Mouse (Mus musculus): ENCODE results near the gene Rapgef2. TPM values are rescaled to one million over a fixed set of nuclear protein-coding genes. Genes with fewer than 3 reads are reported as not detected.

Rapgef2 gene
- polyA plus RNA-seq, 1 experiment from 2014 or later = 10.7 TPM

DNA sequence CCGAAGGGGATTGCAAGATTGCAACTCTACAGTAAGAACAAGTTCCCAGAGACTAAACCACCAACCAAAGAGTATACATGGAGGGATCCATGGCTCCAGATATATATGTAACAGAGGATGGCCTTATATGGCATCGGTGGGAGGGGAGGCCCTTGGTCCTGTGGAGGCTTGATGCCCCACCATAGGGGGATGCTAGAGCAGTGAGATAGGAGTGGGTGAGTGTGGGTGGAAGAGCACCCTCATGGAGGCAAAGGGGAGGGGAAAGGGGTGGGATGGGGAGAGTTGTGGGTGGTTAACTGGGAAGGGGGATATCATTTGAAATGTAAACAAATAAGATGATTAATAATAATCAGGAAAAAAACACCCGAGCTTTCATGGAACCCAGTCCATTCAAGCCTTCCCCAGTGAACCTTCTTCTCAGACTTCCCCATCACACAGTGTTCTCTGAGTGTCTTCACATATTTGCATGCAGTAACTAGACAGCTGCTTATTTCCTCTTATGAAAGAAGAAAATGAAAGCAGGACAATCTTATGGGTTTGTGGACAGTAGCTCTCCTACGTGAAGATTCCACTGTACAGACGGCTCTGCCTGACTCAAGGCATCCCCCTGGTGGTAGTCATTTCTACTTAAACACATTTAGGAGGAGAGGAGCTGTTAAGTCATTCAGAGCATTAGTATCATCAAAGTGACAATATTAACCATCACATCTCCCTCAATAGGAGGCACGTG is 89.4 kb downstream of the Rapgef2 start:
- Histone ChIP-seq H3K4me2 (replicated peaks; ENCODE audit: low read depth, low read length) (no peak overlapping the region), H3K27me3 (ENCODE audit: control insufficient read depth, insufficient read depth, low read length) (no peaks in the 10 kb centered on the region), H3K9me3 (ENCODE audit: control insufficient read depth, low read depth, low read length) (no peaks in the 10 kb centered on the region), H3K4me3 (ENCODE audit: low read depth, low read length) (no peak overlapping the region), H3K36me3 (ENCODE audit: control insufficient read depth, insufficient read depth, low read length) (no peaks in the 10 kb centered on the region), H3K4me1 (ENCODE audit: control insufficient read depth, insufficient read depth, low read length) (no peaks in the 10 kb centered on the region), H3K9ac (replicated peaks; ENCODE audit: low read depth, low read length) (no peak overlapping the region), H3K27ac (ENCODE audit: low read length) (no peak overlapping the region)
- ATAC-seq (ENCODE audit: insufficient number of reproducible peaks, insufficient read depth, low FRiP score, low read depth) = peak; percentile 57; the same call in 1 of the 2 replicates
- WGBS = 44% methylated on average over 6 of the region's 6 CpGs

- no peak overlapping the region for H3K27ac ChIP-seq (ENCODE audit: low read length)
These were observed 91.0 kb downstream of the Rapgef2 start for GRCm38 (mm10) chr3:79195280-79195679.

GRCm38 (mm10) chr3:79194111-79194793 is 92.1 kb downstream of the Rapgef2 start:
- no peak for ATAC-seq (ENCODE audit: insufficient number of reproducible peaks, insufficient read depth, low FRiP score, low read depth)
- Histone ChIP-seq H3K27me3 (ENCODE audit: control insufficient read depth, insufficient read depth, low read length) (no peaks in the 10 kb centered on the region), H3K4me1 (ENCODE audit: control insufficient read depth, insufficient read depth, low read length) (no peaks in the 10 kb centered on the region), H3K27ac (ENCODE audit: low read length) (no peak overlapping the region; the same call in 1 of the 2 replicates), H3K4me3 (ENCODE audit: low read depth, low read length) (no peak overlapping the region), H3K9ac (replicated peaks; ENCODE audit: low read depth, low read length) (no peak overlapping the region), H3K36me3 (ENCODE audit: control insufficient read depth, insufficient read depth, low read length) (no peaks in the 10 kb centered on the region), H3K9me3 (ENCODE audit: control insufficient read depth, low read depth, low read length) (no peaks in the 10 kb centered on the region), H3K4me2 (replicated peaks; ENCODE audit: low read depth, low read length) (no peak overlapping the region)
- 77% methylated on average over 8 of the region's 8 CpGs for WGBS

More at GRCm38 (mm10) chr3:79195280-79195679, 91.0 kb downstream of the Rapgef2 start:
- WGBS = 75% methylated on average over 9 of the region's 9 CpGs
- ATAC-seq (ENCODE audit: insufficient number of reproducible peaks, insufficient read depth, low FRiP score, low read depth) = no peak
- Histone ChIP-seq H3K36me3 (ENCODE audit: control insufficient read depth, insufficient read depth, low read length) (no peaks in the 10 kb centered on the region), H3K27me3 (ENCODE audit: control insufficient read depth, insufficient read depth, low read length) (no peaks in the 10 kb centered on the region), H3K4me3 (ENCODE audit: low read depth, low read length) (no peak overlapping the region), H3K4me2 (replicated peaks; ENCODE audit: low read depth, low read length) (no peak overlapping the region), H3K4me1 (ENCODE audit: control insufficient read depth, insufficient read depth, low read length) (no peaks in the 10 kb centered on the region), H3K9ac (replicated peaks; ENCODE audit: low read depth, low read length) (no peak overlapping the region), H3K9me3 (ENCODE audit: control insufficient read depth, low read depth, low read length) (no peaks in the 10 kb centered on the region)

DNA sequence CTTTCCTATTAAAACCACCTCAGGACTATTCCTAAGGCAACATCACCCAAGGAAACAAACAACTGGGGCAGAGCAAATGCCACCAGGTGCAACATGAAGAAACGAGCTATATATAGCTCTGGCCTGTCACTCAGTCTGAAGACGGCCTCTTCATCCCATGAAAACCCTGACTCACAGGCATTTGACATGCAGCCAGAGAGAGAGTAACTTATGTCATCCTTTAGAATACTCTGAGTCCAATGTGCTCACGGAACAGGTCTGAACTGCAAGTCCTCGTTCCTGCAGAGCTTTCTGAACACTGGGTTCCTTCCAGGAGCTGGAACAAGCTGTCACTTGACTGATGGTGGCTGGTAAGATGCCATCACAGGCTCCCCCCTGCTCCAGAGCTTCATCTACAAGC is 93.3 kb downstream of the Rapgef2 start:
- H3K27ac ChIP-seq (ENCODE audit: low read length) = no peak overlapping the region
- no peak overlapping the region for H3K4me2 ChIP-seq (replicated peaks; ENCODE audit: low read depth, low read length)
- no peaks in the 10 kb centered on the region for H3K27me3 ChIP-seq (ENCODE audit: control insufficient read depth, insufficient read depth, low read length)
- H3K9me3 ChIP-seq (ENCODE audit: control insufficient read depth, low read depth, low read length) = no peaks in the 10 kb centered on the region
- 64% methylated on average over 4 of the region's 4 CpGs for WGBS
- no peak overlapping the region for H3K9ac ChIP-seq (replicated peaks; ENCODE audit: low read depth, low read length)
- H3K4me3 ChIP-seq (ENCODE audit: low read depth, low read length) = no peak overlapping the region
- no peak for ATAC-seq (ENCODE audit: insufficient number of reproducible peaks, insufficient read depth, low FRiP score, low read depth)
- H3K4me1 ChIP-seq (ENCODE audit: control insufficient read depth, insufficient read depth, low read length) = no peaks in the 10 kb centered on the region
- H3K36me3 ChIP-seq (ENCODE audit: control insufficient read depth, insufficient read depth, low read length) = no peaks in the 10 kb centered on the region

GRCm38 (mm10) chr3:79191981-79192380 is 94.3 kb downstream of the Rapgef2 start:
- Histone ChIP-seq H3K9ac (replicated peaks; ENCODE audit: low read depth, low read length) (no peak overlapping the region), H3K4me2 (replicated peaks; ENCODE audit: low read depth, low read length) (no peak overlapping the region), H3K9me3 (ENCODE audit: control insufficient read depth, low read depth, low read length) (no peaks in the 10 kb centered on the region), H3K27ac (ENCODE audit: low read length) (no peak overlapping the region), H3K27me3 (ENCODE audit: control insufficient read depth, insufficient read depth, low read length) (no peaks in the 10 kb centered on the region), H3K36me3 (ENCODE audit: control insufficient read depth, insufficient read depth, low read length) (no peaks in the 10 kb centered on the region), H3K4me3 (ENCODE audit: low read depth, low read length) (no peak overlapping the region), H3K4me1 (ENCODE audit: control insufficient read depth, insufficient read depth, low read length) (no peaks in the 10 kb centered on the region)
- ATAC-seq (ENCODE audit: insufficient number of reproducible peaks, insufficient read depth, low FRiP score, low read depth) = no peak
- WGBS = 77% methylated on average over 9 of the region's 9 CpGs

- no peak for ATAC-seq (ENCODE audit: insufficient number of reproducible peaks, insufficient read depth, low FRiP score, low read depth)
- no peaks in the 10 kb centered on the region for H3K4me1 ChIP-seq (ENCODE audit: control insufficient read depth, insufficient read depth, low read length)
- H3K27ac ChIP-seq (ENCODE audit: low read length) = no peak overlapping the region
- no peaks in the 10 kb centered on the region for H3K9me3 ChIP-seq (ENCODE audit: control insufficient read depth, low read depth, low read length)
- no peak overlapping the region for H3K4me2 ChIP-seq (replicated peaks; ENCODE audit: low read depth, low read length)
- no peak overlapping the region for H3K4me3 ChIP-seq (ENCODE audit: low read depth, low read length)
- no peak overlapping the region for H3K9ac ChIP-seq (replicated peaks; ENCODE audit: low read depth, low read length)
- WGBS = 77% methylated on average over 11 of the region's 11 CpGs
- H3K27me3 ChIP-seq (ENCODE audit: control insufficient read depth, insufficient read depth, low read length) = no peaks in the 10 kb centered on the region
- H3K36me3 ChIP-seq (ENCODE audit: control insufficient read depth, insufficient read depth, low read length) = no peaks in the 10 kb centered on the region
These were observed 94.8 kb downstream of the Rapgef2 start for GRCm38 (mm10) chr3:79191471-79191870.

- Histone ChIP-seq H3K36me3 (ENCODE audit: control insufficient read depth, insufficient read depth, low read length) (no peaks in the 10 kb centered on the region), H3K27me3 (ENCODE audit: control insufficient read depth, insufficient read depth, low read length) (no peaks in the 10 kb centered on the region), H3K9ac (replicated peaks; ENCODE audit: low read depth, low read length) (no peak overlapping the region), H3K27ac (ENCODE audit: low read length) (no peak overlapping the region), H3K4me2 (replicated peaks; ENCODE audit: low read depth, low read length) (no peak overlapping the region), H3K4me3 (ENCODE audit: low read depth, low read length) (no peak overlapping the region), H3K9me3 (ENCODE audit: control insufficient read depth, low read depth, low read length) (no peaks in the 10 kb centered on the region), H3K4me1 (ENCODE audit: control insufficient read depth, insufficient read depth, low read length) (no peaks in the 10 kb centered on the region)
- ATAC-seq (ENCODE audit: insufficient number of reproducible peaks, insufficient read depth, low FRiP score, low read depth) = no peak
- WGBS = 80% methylated on average over 3 of the region's 3 CpGs
These were observed 95.9 kb downstream of the Rapgef2 start for GRCm38 (mm10) chr3:79190377-79190776.

- Histone ChIP-seq H3K9ac (replicated peaks; ENCODE audit: low read depth, low read length) (no peak overlapping the region), H3K4me1 (ENCODE audit: control insufficient read depth, insufficient read depth, low read length) (no peaks in the 10 kb centered on the region), H3K4me2 (replicated peaks; ENCODE audit: low read depth, low read length) (no peak overlapping the region), H3K27me3 (ENCODE audit: control insufficient read depth, insufficient read depth, low read length) (no peaks in the 10 kb centered on the region), H3K4me3 (ENCODE audit: low read depth, low read length) (no peak overlapping the region), H3K9me3 (ENCODE audit: control insufficient read depth, low read depth, low read length) (no peaks in the 10 kb centered on the region), H3K27ac (ENCODE audit: low read length) (no peak overlapping the region), H3K36me3 (ENCODE audit: control insufficient read depth, insufficient read depth, low read length) (no peaks in the 10 kb centered on the region)
- no peak for ATAC-seq (ENCODE audit: insufficient number of reproducible peaks, insufficient read depth, low FRiP score, low read depth)
- WGBS = 92% methylated on average over 1 of the region's 1 CpGs
These were observed 98.4 kb downstream of the Rapgef2 start for GRCm38 (mm10) chr3:79187912-79188311.
